Mouse (Mus musculus) liver, embryonic 11.5 days (tissue): ENCODE measurements around the gene Ankrd31. TPM values are rescaled to one million over a fixed set of nuclear protein-coding genes. Genes with fewer than 3 reads are reported as not detected.
A peak's percentile ranks its signal among the peaks of the same experiment; 100 is the strongest.

Experiments used
- ATAC-seq: fragments of 200-750 bp; cut with Nextera tagmentation; replicated peaks from 2 replicates; pipeline ENCODE4 v1.8.0; 2017; ENCODE audit warnings: moderate number of reproducible peaks, mild to moderate bottlenecking, moderate TSS enrichment, moderate library complexity; ENCODE audit not compliant: low FRiP score
- DNase-seq: peaks from one replicate; pipeline ENCODE4 v3.0.0-alpha.2; 2017; ENCODE audit warnings: low spot score
- H3K27ac ChIP-seq: fragments of 300-500 bp; sonication (generic); 2 replicates; pipeline ENCODE4 v1.5.1; 2014; ENCODE audit warnings: mild to moderate bottlenecking, low read depth, low read length, control low read depth
- H3K27me3 ChIP-seq: fragments of 300-500 bp; sonication (generic); replicated peaks from 2 replicates; pipeline ENCODE4 v1.6.1; 2014; ENCODE audit warnings: low read length, mixed read lengths; ENCODE audit not compliant: control insufficient read depth, insufficient read depth
- H3K36me3 ChIP-seq: fragments of 300-500 bp; sonication (generic); 2 replicates; pipeline ENCODE4 v1.6.1; 2014; ENCODE audit warnings: mild to moderate bottlenecking, low read length, moderate library complexity, mixed read lengths; ENCODE audit not compliant: control insufficient read depth, insufficient read depth
- H3K4me1 ChIP-seq: fragments of 300-500 bp; sonication (generic); replicated peaks from 2 replicates; pipeline ENCODE4 v1.6.1; 2014; ENCODE audit warnings: low read length, mixed read lengths; ENCODE audit not compliant: control insufficient read depth, insufficient read depth
- H3K4me2 ChIP-seq: fragments of 300-500 bp; sonication (generic); 2 replicates; pipeline ENCODE4 v1.6.1; 2014; ENCODE audit warnings: mild to moderate bottlenecking, control low read depth, moderate library complexity
- H3K4me3 ChIP-seq: fragments of 300-500 bp; sonication (generic); 2 replicates; pipeline ENCODE4 v1.5.1; 2014; ENCODE audit warnings: low read depth, low read length, control low read depth
- H3K9ac ChIP-seq: fragments of 300-500 bp; sonication (generic); 2 replicates; pipeline ENCODE4 v1.6.1; 2014; ENCODE audit warnings: low read depth, low read length, control low read depth
- H3K9me3 ChIP-seq: fragments of 300-500 bp; sonication (generic); 2 replicates; pipeline ENCODE4 v1.6.1; 2016; ENCODE audit warnings: low read length, inconsistent platforms, mixed read lengths; ENCODE audit not compliant: control insufficient read depth
- whole genome bisulfite sequencing: fragments of 180-500 bp; shearing (Covaris S2); extraction: QIAGEN DNeasy Blood & Tissue Kit; methylation state at CpG from one replicate; pipeline ENCODE4 v1.1.7; 2014; 5-methylcytosine and 5-hydroxymethylcytosine counted together
- polyA plus RNA-seq: library from polyadenylated mRNA; unstranded; fragments of >200 nt; fragmentation: Nextera tagmentation; extraction: Ambion mirVana; gene quantifications from 2 replicates; pipeline ENCODE4 v1.2.1, GENCODE M21; 2014

Ankrd31 gene
- polyA plus RNA-seq = not detected in 2 replicates

DNA sequence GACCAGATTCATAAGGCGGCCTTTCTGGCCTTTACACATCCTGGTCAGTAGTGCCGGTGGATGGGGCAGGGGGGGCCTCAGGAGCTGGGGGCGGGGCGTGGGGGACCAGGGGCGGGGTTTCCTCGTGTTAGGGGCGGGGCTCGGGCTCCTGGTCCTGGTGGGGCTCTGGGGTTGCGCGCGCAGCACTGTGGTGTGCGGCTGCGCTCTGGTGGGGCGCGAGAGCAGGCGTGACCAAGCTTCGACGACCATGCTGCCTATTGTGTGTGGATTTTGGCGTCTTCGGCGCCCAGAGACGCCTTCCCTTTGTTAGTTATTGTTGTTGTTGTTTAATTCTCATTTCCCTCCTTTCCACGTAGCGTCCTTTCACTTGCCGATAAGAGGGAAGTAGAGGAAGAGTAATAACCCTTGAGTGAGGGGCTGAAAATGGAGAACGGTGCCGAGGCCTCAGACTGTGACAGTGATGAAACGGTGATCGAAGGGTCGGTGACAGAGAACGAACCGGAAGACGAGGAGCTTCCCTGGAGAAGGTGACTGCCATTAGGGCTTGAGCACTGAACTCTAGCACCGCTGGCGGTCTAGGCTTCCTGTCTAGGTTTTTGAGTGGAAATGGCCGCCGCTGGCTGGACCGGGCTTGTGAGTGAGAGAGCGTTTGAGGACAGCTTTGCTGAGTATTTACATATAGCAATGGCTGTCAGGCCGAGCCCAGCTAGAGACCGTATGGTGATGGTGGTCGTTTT is at the start of gene Ankrd31:
TSS of gene Ankrd31 (plus strand) at position 164 of the 737 bp plus-strand sequence.
- Histone ChIP-seq H3K9ac (no peak within 1 kb of the TSS), H3K9me3 (no peaks in the 10 kb centered on the region), H3K4me3 (no peak within 1 kb of the TSS), H3K27me3 (no peaks in the 10 kb centered on the region), H3K36me3 (no peaks in the 10 kb centered on the region), H3K4me2 (no peak within 1 kb of the TSS), H3K4me1 (no peaks in the 10 kb centered on the region), H3K27ac (no peak within 1 kb of the TSS)
- 80% methylated on average over 41 of the region's 42 CpGs for WGBS
- ATAC-seq (no peak), DNase-seq (no peak)

DNA sequence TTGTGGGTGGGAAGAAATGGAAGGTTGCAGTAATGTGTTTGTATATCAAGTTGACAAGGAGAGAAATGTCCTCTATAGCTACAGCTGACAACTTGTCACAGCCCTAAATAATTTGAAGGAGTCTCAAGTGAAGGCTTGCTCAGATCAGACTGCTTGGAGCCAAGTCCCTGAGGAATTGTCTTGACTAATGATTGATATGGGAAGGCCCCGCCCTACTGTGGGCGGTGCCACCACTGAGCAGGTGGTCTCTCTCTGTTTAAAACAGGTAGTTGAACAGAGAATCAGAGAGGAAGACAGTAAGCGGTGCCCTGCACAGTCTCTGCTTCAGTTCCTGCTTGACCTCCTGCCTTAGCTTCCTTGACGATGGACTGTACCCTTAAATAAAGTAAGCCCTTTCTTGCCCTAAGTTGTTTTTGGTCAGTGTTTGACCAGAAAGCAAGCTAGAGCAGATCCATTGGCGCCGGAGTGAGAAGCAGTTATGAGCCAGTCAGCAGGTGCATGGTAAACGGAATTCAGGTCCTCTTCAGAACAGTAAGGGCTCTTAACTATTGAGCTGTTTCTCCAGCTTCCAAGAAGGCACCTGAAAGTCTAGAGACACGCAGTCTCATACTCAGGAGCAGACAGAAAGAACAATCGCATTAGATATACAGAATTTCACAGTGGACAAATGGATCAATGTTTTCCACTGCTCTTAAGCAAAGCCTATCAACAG is 45.3 kb upstream of the Ankrd31 start:
- H3K4me3 ChIP-seq = no peak overlapping the region
- H3K27ac ChIP-seq = no peak overlapping the region
- DNase-seq (no peak), ATAC-seq (no peak)
- no peaks in the 10 kb centered on the region for H3K9me3 ChIP-seq
- H3K4me2 ChIP-seq = no peak overlapping the region
- H3K27me3 ChIP-seq = no peaks in the 10 kb centered on the region
- no peaks in the 10 kb centered on the region for H3K36me3 ChIP-seq
- H3K9ac ChIP-seq = no peak overlapping the region
- WGBS = 73% methylated on average over 9 of the region's 9 CpGs
- H3K4me1 ChIP-seq = no peaks in the 10 kb centered on the region; the same call in 1 of the 2 replicates

DNA sequence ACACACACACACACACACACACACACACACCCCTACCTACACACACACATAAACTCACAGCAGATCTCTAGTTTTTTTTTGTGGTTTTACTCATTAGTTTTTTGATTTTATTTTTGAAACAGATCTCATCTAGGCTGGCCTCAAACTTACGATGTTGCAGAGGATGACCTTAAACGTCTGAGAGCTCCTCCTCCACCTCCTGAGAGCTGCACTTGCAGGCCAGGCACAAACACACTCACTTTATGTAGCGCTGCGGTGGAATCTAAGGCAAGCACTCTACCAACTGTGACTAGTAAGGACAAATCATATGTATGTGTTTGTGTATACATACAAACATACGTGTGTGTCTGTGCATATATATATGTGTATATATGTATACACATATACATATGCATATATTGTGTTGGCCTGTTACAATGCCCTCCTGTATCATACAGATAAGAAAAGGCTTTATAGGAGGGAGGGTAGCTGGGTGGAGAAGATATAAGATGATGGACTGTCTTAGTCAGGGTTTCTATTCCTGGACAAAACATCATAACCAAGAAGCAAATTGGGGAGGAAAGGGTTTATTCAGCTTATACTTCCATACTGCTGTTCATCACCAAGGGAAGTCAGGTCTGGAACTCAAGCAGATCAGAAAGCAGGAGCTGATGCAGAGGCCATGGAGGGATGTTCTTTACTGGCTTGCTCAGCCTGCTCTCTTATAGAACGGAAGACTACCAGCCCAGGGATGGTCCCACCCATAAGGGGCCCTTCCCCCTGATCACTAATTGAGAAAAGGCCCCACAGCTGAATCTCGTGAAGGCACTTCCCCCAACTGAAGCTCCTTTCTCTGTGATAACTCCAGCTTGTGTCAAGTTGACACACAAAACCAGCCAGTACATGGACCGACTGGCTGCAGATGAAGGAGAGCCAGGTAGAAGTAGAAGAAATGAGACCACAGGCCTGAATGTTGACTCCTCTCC is 38.5 kb upstream of the Ankrd31 start:
- no peaks in the 10 kb centered on the region for H3K36me3 ChIP-seq
- WGBS = 54% methylated on average over 8 of the region's 8 CpGs
- H3K4me2 ChIP-seq = peak overlapping the region; percentile 32
- no peak overlapping the region for H3K9ac ChIP-seq
- DNase-seq (no peak), ATAC-seq (peak; percentile 99)
- H3K27me3 ChIP-seq = no peaks in the 10 kb centered on the region
- H3K27ac ChIP-seq = peak overlapping the region; percentile 56; the same call in 1 of the 2 replicates
- H3K4me1 ChIP-seq = 0 out of 2 replicates have a peak, but pooled peaks cover 4% of the 10 kb centered on the region
- H3K9me3 ChIP-seq = no peaks in the 10 kb centered on the region
- no peak overlapping the region for H3K4me3 ChIP-seq

- no peak overlapping the region for H3K4me2 ChIP-seq
- no peak for ATAC-seq
- no peak overlapping the region for H3K27ac ChIP-seq
- H3K9me3 ChIP-seq = no peaks in the 10 kb centered on the region
- WGBS = 93% methylated on average over 2 of the region's 2 CpGs
- DNase-seq = no peak
- no peak overlapping the region for H3K4me3 ChIP-seq
- H3K27me3 ChIP-seq = no peaks in the 10 kb centered on the region
- no peak overlapping the region for H3K9ac ChIP-seq
- H3K4me1 ChIP-seq = no peaks in the 10 kb centered on the region
- H3K36me3 ChIP-seq = no peaks in the 10 kb centered on the region
Measured at GRCm38 (mm10) chr13:96716311-96716710, 31.8 kb upstream of the Ankrd31 start.

GRCm38 (mm10) chr13:96717821-96718220 is 30.3 kb upstream of the Ankrd31 start:
- no peaks in the 10 kb centered on the region for H3K27me3 ChIP-seq
- DNase-seq (no peak), ATAC-seq (no peak)
- H3K36me3 ChIP-seq = no peaks in the 10 kb centered on the region
- WGBS = 67% methylated on average over 1 of the region's 1 CpGs
- no peak overlapping the region for H3K27ac ChIP-seq
- H3K4me1 ChIP-seq = no peaks in the 10 kb centered on the region
- H3K4me3 ChIP-seq = no peak overlapping the region
- H3K4me2 ChIP-seq = no peak overlapping the region
- no peak overlapping the region for H3K9ac ChIP-seq
- H3K9me3 ChIP-seq = no peaks in the 10 kb centered on the region

GRCm38 (mm10) chr13:96720003-96720402 is 28.1 kb upstream of the Ankrd31 start:
- Histone ChIP-seq H3K4me1 (no peaks in the 10 kb centered on the region), H3K27ac (no peak overlapping the region), H3K27me3 (no peaks in the 10 kb centered on the region), H3K9ac (no peak overlapping the region), H3K36me3 (no peaks in the 10 kb centered on the region), H3K9me3 (no peaks in the 10 kb centered on the region), H3K4me3 (no peak overlapping the region), H3K4me2 (no peak overlapping the region)
- 59% methylated on average over 2 of the region's 2 CpGs for WGBS
- ATAC-seq = no peak
- no peak for DNase-seq

- ATAC-seq = no peak
- H3K4me1 ChIP-seq = no peaks in the 10 kb centered on the region
- no peaks in the 10 kb centered on the region for H3K9me3 ChIP-seq
- no peak overlapping the region for H3K27ac ChIP-seq
- H3K9ac ChIP-seq = no peak overlapping the region
- H3K4me2 ChIP-seq = no peak overlapping the region
- no peaks in the 10 kb centered on the region for H3K27me3 ChIP-seq
- no peaks in the 10 kb centered on the region for H3K36me3 ChIP-seq
- H3K4me3 ChIP-seq = no peak overlapping the region
- DNase-seq = no peak
- WGBS = 78% methylated on average over 7 of the region's 7 CpGs
Measured at GRCm38 (mm10) chr13:96728289-96728688, 19.8 kb upstream of the Ankrd31 start.

DNA sequence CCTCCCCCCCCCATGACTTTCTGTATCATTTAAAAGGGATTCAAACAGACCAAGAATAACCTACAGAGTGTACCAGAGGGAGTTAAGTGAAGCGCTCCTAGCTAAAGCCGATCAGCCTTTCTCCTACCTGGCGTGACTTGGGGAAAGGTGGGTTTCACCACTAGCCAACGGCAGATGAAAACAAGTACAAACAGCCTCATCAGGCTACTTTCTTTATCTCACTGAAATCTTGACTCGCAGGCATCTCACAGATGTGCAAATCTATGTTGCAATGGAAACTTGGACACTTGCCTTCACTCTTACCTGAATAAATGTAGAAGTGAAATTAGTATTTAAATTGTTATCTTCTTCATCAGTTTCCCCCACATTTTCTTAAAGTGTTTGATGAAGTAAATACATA is 18.9 kb upstream of the Ankrd31 start:
- no peak for DNase-seq
- WGBS = 89% methylated on average over 5 of the region's 5 CpGs
- no peaks in the 10 kb centered on the region for H3K9me3 ChIP-seq
- H3K36me3 ChIP-seq = no peaks in the 10 kb centered on the region
- no peaks in the 10 kb centered on the region for H3K27me3 ChIP-seq
- no peak overlapping the region for H3K4me2 ChIP-seq
- no peak overlapping the region for H3K4me3 ChIP-seq
- no peak for ATAC-seq
- H3K4me1 ChIP-seq = no peaks in the 10 kb centered on the region
- no peak overlapping the region for H3K9ac ChIP-seq
- H3K27ac ChIP-seq = no peak overlapping the region
